Mouse (Mus musculus) E14TG2a.4 (cell line): Measurements from ENCODE around the gene Capn1.

Source experiments
- H3K27me3 ChIP-seq: 2 replicates; pipeline ENCODE4 v1.6.1; 2014; ENCODE audit warnings: low read length, control low read depth; ENCODE audit not compliant: insufficient read depth
- H3K36me3 ChIP-seq: 2 replicates; pipeline ENCODE4 v1.6.1; 2014; ENCODE audit warnings: low read length, control low read depth; ENCODE audit not compliant: insufficient read depth
- H3K4me1 ChIP-seq: replicated peaks from 2 replicates; pipeline ENCODE4 v1.6.1; 2014; ENCODE audit warnings: low read depth, low read length, control low read depth
- H3K4me3 ChIP-seq: replicated peaks from 2 replicates; pipeline ENCODE4 v1.5.1; 2014; ENCODE audit warnings: mild to moderate bottlenecking, low read length
- H3K9me3 ChIP-seq: 2 replicates; pipeline ENCODE4 v1.6.1; 2014; ENCODE audit warnings: low read length, control low read depth
- CTCF ChIP-seq: conservative IDR thresholded peaks from 2 replicates; pipeline ENCODE4 v1.5.1; 2014; ENCODE audit warnings: low read length
- NANOG ChIP-seq: IDR thresholded peaks from 2 replicates; pipeline ENCODE4 v1.6.1; 2014; ENCODE audit warnings: borderline replicate concordance, low read length, mixed read lengths
- POU5F1 ChIP-seq: IDR thresholded peaks from 2 replicates; pipeline ENCODE4 v1.6.1; 2014; ENCODE audit warnings: low read length, borderline replicate concordance

Gene Capn1

GRCm38 (mm10) chr19:5951631-5952030 is 64.1 kb downstream of the Capn1 start:
- H3K4me1 ChIP-seq = peaks cover 58% of the 10 kb centered on the region
- no peak overlapping the region for H3K4me3 ChIP-seq
- TF ChIP-seq POU5F1 (no peak), NANOG (no peak), CTCF (no peak)
- H3K36me3 ChIP-seq = peaks cover 99% of the 10 kb centered on the region
- H3K27me3 ChIP-seq = no peaks in the 10 kb centered on the region
- H3K9me3 ChIP-seq = no peaks in the 10 kb centered on the region

GRCm38 (mm10) chr19:5950218-5950617 is 65.5 kb downstream of the Capn1 start:
- H3K4me1 ChIP-seq = peaks cover 60% of the 10 kb centered on the region
- H3K4me3 ChIP-seq = no peak overlapping the region
- TF ChIP-seq CTCF (no peak), POU5F1 (no peak), NANOG (no peak)
- peaks cover 99% of the 10 kb centered on the region for H3K36me3 ChIP-seq
- H3K27me3 ChIP-seq = no peaks in the 10 kb centered on the region
- H3K9me3 ChIP-seq = no peaks in the 10 kb centered on the region

GRCm38 (mm10) chr19:5945891-5946290 is 69.8 kb downstream of the Capn1 start:
- no peaks in the 10 kb centered on the region for H3K9me3 ChIP-seq
- no peak overlapping the region for H3K4me3 ChIP-seq
- H3K36me3 ChIP-seq = peaks cover 99% of the 10 kb centered on the region
- TF ChIP-seq NANOG (no peak), POU5F1 (no peak), CTCF (no peak)
- peaks cover 39% of the 10 kb centered on the region for H3K4me1 ChIP-seq
- no peaks in the 10 kb centered on the region for H3K27me3 ChIP-seq

DNA sequence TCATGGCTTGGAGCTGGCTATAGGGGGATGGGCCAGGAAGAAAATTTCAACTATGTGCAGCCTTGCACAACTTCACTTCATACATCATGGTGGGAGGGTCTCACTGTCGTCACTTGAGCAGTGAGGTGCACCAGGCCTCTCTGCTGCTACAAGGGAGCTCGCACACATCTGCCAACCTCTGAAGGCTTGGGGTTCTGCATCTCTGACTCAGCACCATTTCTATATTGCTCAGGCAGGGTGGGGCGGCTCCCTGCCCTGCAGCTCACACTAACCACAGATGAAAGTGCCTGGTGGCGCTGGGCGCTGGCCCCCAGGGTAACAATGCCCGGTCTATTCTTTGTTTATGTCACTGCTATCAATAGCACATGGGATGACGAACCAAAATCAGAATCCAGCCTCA is 70.7 kb downstream of the Capn1 start:
- TF ChIP-seq POU5F1 = no peak
- TF ChIP-seq NANOG = no peak
- no peak for TF ChIP-seq CTCF

DNA sequence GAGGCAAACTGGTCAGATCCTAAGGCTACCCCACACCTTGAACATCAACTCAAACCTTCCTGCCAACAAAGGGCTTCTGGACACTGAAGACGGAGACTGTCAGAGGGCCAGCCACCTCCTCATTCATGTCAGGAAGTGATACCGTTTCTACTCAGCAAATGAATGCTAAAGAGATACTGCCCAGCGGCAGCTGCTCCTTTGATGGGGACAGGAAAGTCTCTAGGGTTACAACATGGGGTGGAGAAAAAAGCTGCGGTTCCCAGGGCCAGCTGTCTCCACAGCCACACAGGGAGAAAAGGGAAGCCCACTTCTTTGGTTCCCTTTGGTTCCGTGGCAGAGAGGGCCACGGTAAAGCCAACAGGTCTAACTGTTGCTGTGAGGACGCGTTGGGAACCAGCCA is 71.6 kb downstream of the Capn1 start:
- Histone ChIP-seq H3K36me3 (peaks cover 99% of the 10 kb centered on the region), H3K9me3 (no peaks in the 10 kb centered on the region), H3K27me3 (no peaks in the 10 kb centered on the region), H3K4me3 (no peak overlapping the region), H3K4me1 (peaks cover 51% of the 10 kb centered on the region)
- no peak for TF ChIP-seq NANOG
- no peak for TF ChIP-seq POU5F1
- TF ChIP-seq CTCF = no peak

More for the DNA sequence above, 70.7 kb downstream of the Capn1 start:
- peaks cover 99% of the 10 kb centered on the region for H3K36me3 ChIP-seq
- H3K9me3 ChIP-seq = no peaks in the 10 kb centered on the region
- peaks cover 42% of the 10 kb centered on the region for H3K4me1 ChIP-seq
- no peaks in the 10 kb centered on the region for H3K27me3 ChIP-seq
- H3K4me3 ChIP-seq = no peak overlapping the region

- Histone ChIP-seq H3K4me1 (peaks cover 56% of the 10 kb centered on the region), H3K27me3 (no peaks in the 10 kb centered on the region), H3K4me3 (no peak overlapping the region), H3K9me3 (no peaks in the 10 kb centered on the region), H3K36me3 (peaks cover 97% of the 10 kb centered on the region)
- TF ChIP-seq POU5F1 (no peak), CTCF (no peak), NANOG (no peak)
These were observed 72.3 kb downstream of the Capn1 start for GRCm38 (mm10) chr19:5943404-5943803.

- Histone ChIP-seq H3K4me3 (no peak overlapping the region), H3K36me3 (peaks cover 91% of the 10 kb centered on the region), H3K27me3 (no peaks in the 10 kb centered on the region), H3K4me1 (peaks cover 64% of the 10 kb centered on the region), H3K9me3 (no peaks in the 10 kb centered on the region)
- no peak for TF ChIP-seq CTCF
- TF ChIP-seq POU5F1 = no peak
- TF ChIP-seq NANOG = no peak
These were observed 73.1 kb downstream of the Capn1 start for GRCm38 (mm10) chr19:5942581-5942980.

DNA sequence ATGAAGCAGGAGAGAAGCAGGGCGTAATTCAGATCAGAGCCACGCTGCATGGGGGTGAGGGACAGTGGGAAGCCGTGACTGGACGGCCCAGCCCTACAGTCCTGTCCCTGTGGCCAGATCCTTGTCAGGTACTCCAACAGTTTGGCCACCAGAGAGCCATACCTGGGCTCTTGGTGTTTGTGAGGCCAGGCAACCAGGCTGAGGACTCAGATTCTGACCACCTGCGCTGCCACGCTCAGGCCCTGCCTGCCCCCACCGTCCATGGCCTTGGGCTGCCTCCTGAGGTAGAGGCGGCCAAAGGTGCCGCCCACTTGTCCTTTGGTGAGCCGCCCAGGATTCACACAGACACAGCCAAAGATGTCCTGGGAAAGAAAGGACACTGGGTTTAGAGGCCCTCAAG is 75.0 kb downstream of the Capn1 start:
- H3K27me3 ChIP-seq = peaks cover 1% of the 10 kb centered on the region; the same call in 1 of the 2 replicates
- peaks cover 72% of the 10 kb centered on the region for H3K36me3 ChIP-seq
- no peak overlapping the region for H3K4me3 ChIP-seq
- no peaks in the 10 kb centered on the region for H3K9me3 ChIP-seq
- TF ChIP-seq CTCF (no peak), POU5F1 (no peak), NANOG (no peak)
- peaks cover 63% of the 10 kb centered on the region for H3K4me1 ChIP-seq

DNA sequence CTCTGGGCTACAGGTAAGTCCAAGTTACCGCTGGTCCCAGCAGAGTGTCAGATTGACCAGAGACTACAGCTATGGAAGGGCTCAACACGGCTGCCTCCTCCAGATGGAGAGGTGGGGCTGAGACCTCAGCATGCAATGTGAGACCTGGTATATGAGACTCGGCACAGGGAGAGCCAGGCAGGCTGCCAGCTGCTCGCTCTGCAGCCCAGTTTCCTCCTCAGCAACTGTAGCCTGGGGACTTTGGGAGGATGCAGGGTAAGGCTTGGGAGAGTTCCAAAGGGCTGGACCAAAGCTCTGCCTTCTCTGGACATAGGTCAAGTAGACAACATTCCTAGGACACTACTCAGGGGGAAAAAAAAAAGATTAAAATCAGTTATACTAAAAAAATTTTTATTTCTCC is 75.5 kb downstream of the Capn1 start:
- H3K36me3 ChIP-seq = peaks cover 67% of the 10 kb centered on the region
- TF ChIP-seq POU5F1 = no peak
- no peak for TF ChIP-seq NANOG
- no peak for TF ChIP-seq CTCF
- peaks cover 6% of the 10 kb centered on the region; the same call in 1 of the 2 replicates for H3K27me3 ChIP-seq
- no peaks in the 10 kb centered on the region for H3K9me3 ChIP-seq
- H3K4me3 ChIP-seq = 0 out of 2 replicates have a peak overlapping the region, but pooled peaks have one; percentile 4
- H3K4me1 ChIP-seq = peaks cover 63% of the 10 kb centered on the region
